In genomic region chr3:151565664-151566621, GRCm38 (mm10) we compare ENCODE assay signal across 13 mouse cellular contexts.
A peak's percentile ranks its signal among the peaks of the same experiment; 100 is the strongest.
DNase-seq lines count a peak whose midpoint lies in the region; ATAC-seq and TF ChIP-seq lines count a peak whose summit lies in the region.
"Had no signal": no experiment of that assay in that cellular context is flagged by ENCODE, and none has a peak within 500 bp of the region (broad histone marks: within the 10 kb centered on the region; RNA-seq: fewer than 3 reads in every experiment).

No protein-coding gene starts in this region.

- no peaks in the 10 kb centered on the region for H3K9me3 ChIP-seq in hindbrain, embryonic 15.5 days
- no peaks in the 10 kb centered on the region for H3K9me3 ChIP-seq in hindbrain, embryonic 12.5 days (replicated peaks)
- H3K9me3 ChIP-seq: neural tube, embryonic 12.5 days had no signal

- no peak for TF ChIP-seq EP300 in heart, adult 2 months (IDR thresholded peaks at IDR 0.05; ENCODE audit: insufficient read depth, low read depth, low read length)

- H3K27ac ChIP-seq in hindbrain, embryonic 15.5 days (replicated peaks) = peak overlapping the region; percentile 38; the same call in 1 of the 2 replicates
- H3K27ac ChIP-seq in hindbrain, embryonic 12.5 days = no peak overlapping the region
- no peak overlapping the region for H3K27ac ChIP-seq in heart, adult 2 months
- H3K27ac ChIP-seq: macrophage; neural tube, embryonic 12.5 days had no signal

- no peaks in the 10 kb centered on the region for H3K27me3 ChIP-seq in hindbrain, embryonic 15.5 days
- no peaks in the 10 kb centered on the region for H3K27me3 ChIP-seq in hindbrain, embryonic 12.5 days
- no peaks in the 10 kb centered on the region for H3K27me3 ChIP-seq in heart, adult 2 months (ENCODE audit: control insufficient read depth, insufficient read depth, low read length)
- H3K27me3 ChIP-seq: CH12.LX; neural tube, embryonic 12.5 days had no signal

- no peak overlapping the region for H3K9ac ChIP-seq in hindbrain, embryonic 15.5 days
- H3K9ac ChIP-seq in hindbrain, embryonic 12.5 days = no peak overlapping the region
- no peak overlapping the region for H3K9ac ChIP-seq in heart, adult 2 months (ENCODE audit: low read depth, low read length)
- H3K9ac ChIP-seq: neural tube, embryonic 12.5 days had no signal

- H3K36me3 ChIP-seq in hindbrain, embryonic 15.5 days = no peaks in the 10 kb centered on the region
- no peaks in the 10 kb centered on the region for H3K36me3 ChIP-seq in hindbrain, embryonic 12.5 days
- H3K36me3 ChIP-seq in heart, adult 2 months (ENCODE audit: control insufficient read depth, insufficient read depth, low read length) = no peaks in the 10 kb centered on the region
- H3K36me3 ChIP-seq: neural tube, embryonic 12.5 days had no signal

- TF ChIP-seq POLR2A in heart, adult 2 months (IDR thresholded peaks at IDR 0.05; ENCODE audit: insufficient read depth, low read depth, low read length) = no peak

- peaks cover 7% of the 10 kb centered on the region; the same call in 1 of the 2 replicates for H3K4me1 ChIP-seq in hindbrain, embryonic 15.5 days (replicated peaks)
- no peaks in the 10 kb centered on the region for H3K4me1 ChIP-seq in hindbrain, embryonic 12.5 days
- no peaks in the 10 kb centered on the region; the same call in 1 of the 2 replicates for H3K4me1 ChIP-seq in heart, adult 2 months (ENCODE audit: control insufficient read depth, insufficient read depth, low read length)
- H3K4me1 ChIP-seq: neural tube, embryonic 12.5 days had no signal

- ATAC-seq in hindbrain, embryonic 15.5 days (ENCODE audit: low FRiP score, low read depth) = no peak
- ATAC-seq in hindbrain, embryonic 12.5 days (ENCODE audit: low FRiP score) = no peak
- ATAC-seq in cerebellum, adult (ENCODE audit: insufficient number of reproducible peaks, low FRiP score, low TSS enrichment) = peak; percentile 83

- H3K4me3 ChIP-seq in hindbrain, embryonic 15.5 days = no peak overlapping the region
- H3K4me3 ChIP-seq in hindbrain, embryonic 12.5 days = no peak overlapping the region
- H3K4me3 ChIP-seq in heart, adult 2 months = no peak overlapping the region
- H3K4me3 ChIP-seq: neural tube, embryonic 12.5 days had no signal

- no peaks in the 10 kb centered on the region for H3K79me2 ChIP-seq in heart, adult 2 months (replicated peaks; ENCODE audit: control insufficient read depth, insufficient read depth, low read length)

- intact Hi-C loops in heart, adult 2 months (cut with DNase I) = no loop called here

- peak; percentile 4 for DNase-seq in lung, postnatal 36 days
- DNase-seq in lung, postnatal 25 days (ENCODE audit: low spot score) = no peak
- peak; percentile 85 to 87 for DNase-seq in cerebellum, postnatal 14 days
- no peak for DNase-seq in adrenal gland, postnatal 14 days
- DNase-seq in heart, adult 2 months = no peak
- DNase-seq: thymus, postnatal 14 days had no signal

- peak overlapping the region; percentile 17; the same call in 1 of the 2 replicates for H3K4me2 ChIP-seq in hindbrain, embryonic 15.5 days
- H3K4me2 ChIP-seq in hindbrain, embryonic 12.5 days (replicated peaks) = no peak overlapping the region
- H3K4me2 ChIP-seq: liver, embryonic 11.5 days; neural tube, embryonic 12.5 days had no signal

- no peak for TF ChIP-seq CTCF in heart, adult 2 months (IDR thresholded peaks at IDR 0.05)

- 55% methylated on average over 16 of the region's 16 CpGs for WGBS in hindbrain, embryonic 15.5 days
- WGBS in hindbrain, embryonic 12.5 days = 74% methylated on average over 16 of the region's 16 CpGs
- 55% methylated on average over 16 of the region's 16 CpGs for WGBS in heart, adult 2 months

Comparison
In these comparisons a context has a peak if more than half of its experiments do, and no peak if none do; other contexts are left out.
1. DNase-seq: peak in lung, postnatal 36 days (single experiment) and cerebellum, postnatal 14 days (2 of 2); none in lung, postnatal 25 days (single experiment), adrenal gland, postnatal 14 days (single experiment) and heart, adult 2 months (0 of 2).